Mouse (Mus musculus) spleen, adult 2 months (tissue): ENCODE measurements around the gene Btbd18.

Experiments used
- CTCF ChIP-seq: fragments of 200-500 bp; IDR thresholded peaks from 2 replicates; pipeline ENCODE4 v1.5.1; 2011; ENCODE audit warnings: mild to moderate bottlenecking, inconsistent platforms; ENCODE audit not compliant: insufficient read depth, insufficient read length, insufficient replicate concordance; ENCODE audit errors: extremely low read depth
- POLR2A ChIP-seq: fragments of 200-500 bp; IDR thresholded peaks from 2 replicates; pipeline ENCODE4 v1.6.1; 2011; ENCODE audit warnings: low read depth, low read length, inconsistent platforms

GRCm38 (mm10) chr2:84670569-84670933, 11.7 kb downstream of the Btbd18 start, which contains the start of gene Selenoh:
- TF ChIP-seq CTCF: no peak
- TF ChIP-seq POLR2A: peak; percentile 60; the same call in 1 of the 2 replicates
